Mouse (Mus musculus) frontal cortex, postnatal 14 days (tissue): Measurements from ENCODE around the gene Inpp5a.

Experiments used
- DNase-seq, 2 experiments: peaks; one replicate each; pipeline ENCODE4 v3.0.0; 2022; ENCODE audit warnings: low spot score in 2 of 2

The Inpp5a gene

DNA sequence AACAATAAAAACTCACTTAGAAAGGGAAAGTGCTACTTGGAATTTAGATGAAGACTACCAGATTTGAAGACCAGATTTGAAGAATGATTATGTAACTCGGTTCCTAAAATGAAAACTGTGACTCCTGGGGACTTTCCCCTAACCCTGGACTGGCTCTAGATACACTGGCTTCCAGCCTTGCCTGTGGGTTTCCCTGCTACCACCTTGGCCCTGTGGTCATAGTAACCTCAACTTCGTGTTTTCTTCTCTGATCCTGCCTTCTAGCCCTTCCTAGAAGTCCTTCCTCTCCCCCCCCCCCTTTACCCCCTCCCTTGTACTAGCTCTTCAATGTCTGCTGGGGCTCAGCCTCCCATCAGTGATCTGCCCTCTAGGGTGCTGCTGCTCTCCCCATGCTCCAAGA, 87.8 kb downstream of the Inpp5a start:
- DNase-seq, result no peak

DNA sequence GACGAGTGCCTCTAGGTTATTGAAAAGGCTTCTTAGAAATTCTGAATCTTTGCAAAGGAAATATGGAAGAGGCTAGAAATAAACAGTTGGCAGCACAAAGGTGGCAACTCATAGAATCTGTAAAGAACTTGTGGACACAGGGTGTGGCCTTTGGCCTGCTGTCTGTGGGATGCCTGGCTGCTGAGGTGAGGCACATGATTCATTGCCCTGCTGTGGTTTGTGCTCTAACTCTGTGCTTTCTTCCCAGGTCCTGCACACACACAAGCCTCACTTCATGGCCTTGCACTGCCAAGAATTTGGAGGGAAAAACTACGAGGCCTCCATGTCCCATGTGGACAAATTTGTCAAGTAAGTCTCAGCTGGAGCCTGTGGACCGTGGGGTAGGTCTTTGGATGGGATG, 88.8 kb downstream of the Inpp5a start:
- DNase-seq, result no peak

DNA sequence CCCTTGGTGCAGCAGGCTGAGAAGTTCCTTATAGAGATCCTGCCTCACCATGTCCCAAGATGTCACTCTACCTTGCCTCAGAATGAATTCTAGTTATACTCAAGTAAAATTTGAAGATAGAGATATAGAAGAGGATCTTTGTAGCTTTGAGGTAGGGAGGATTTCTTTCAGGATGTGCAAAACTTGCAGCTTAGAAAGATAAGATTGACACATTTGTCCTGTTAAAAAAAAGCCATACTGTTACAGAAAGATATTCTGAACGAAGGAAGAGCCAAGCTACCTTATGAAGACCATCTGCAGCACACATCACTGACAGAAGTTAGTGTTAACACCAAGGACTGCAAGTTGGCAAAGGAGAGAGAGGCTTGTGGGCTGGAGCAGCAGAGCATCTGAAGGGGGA, 90.2 kb downstream of the Inpp5a start:
- DNase-seq, result no peak

DNA sequence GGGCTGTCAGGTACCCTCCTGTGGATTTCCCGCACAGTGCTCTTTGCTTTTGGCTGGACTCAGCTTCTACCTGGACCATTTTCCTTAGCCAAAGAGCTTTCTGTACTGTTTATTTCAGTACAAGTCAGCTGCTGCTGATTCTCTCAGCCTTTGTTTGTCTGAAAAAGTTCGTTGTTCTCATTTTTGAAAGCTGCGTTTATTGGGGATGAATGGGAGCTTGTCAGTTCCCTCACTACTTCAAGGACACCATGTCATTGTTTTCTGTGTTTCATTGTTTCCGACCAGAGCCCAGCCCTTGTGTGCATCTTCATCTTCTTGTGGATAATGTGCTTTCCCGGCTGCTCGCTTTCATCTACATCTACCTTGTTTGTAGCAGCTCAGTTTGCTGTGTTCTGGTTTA, 90.7 kb downstream of the Inpp5a start:
- DNase-seq, result no peak

DNA sequence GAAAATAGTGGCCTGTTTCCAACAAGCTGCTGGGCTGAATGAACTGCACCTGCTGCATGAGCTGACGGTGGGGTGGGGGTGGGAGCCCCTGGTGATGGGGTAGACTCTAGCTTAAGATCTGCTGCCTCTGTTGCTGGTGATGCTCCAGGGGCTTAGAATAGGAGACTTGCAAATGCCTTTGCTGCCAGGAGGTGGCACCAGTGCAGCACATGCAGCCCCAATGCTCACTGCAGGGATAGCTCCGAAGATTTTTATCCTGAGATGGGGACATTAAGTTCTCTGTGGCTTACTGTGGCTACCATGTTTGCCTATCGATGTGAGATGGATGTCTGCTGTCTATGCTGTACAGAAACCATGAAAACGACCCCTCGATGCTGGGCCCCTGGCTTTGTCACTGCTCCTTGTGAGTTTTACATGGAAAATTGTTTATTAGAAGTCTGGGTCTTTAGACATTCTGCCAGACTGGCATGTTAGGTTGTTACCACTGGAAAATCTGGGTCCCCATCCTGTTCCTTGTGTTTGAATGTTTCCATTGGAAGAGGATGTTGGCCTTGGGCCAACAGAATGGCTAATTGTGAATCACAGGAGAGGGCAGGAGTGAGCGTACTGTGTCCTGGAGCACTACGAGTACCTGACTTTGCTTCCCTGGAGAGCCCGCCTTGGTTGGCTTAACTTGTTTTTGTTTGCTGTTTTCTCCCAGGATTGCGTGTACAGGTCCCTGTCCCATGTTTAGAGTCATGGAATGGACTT, 95.5 kb downstream of the Inpp5a start:
- peak; percentile 31 to 51 for DNase-seq

DNA sequence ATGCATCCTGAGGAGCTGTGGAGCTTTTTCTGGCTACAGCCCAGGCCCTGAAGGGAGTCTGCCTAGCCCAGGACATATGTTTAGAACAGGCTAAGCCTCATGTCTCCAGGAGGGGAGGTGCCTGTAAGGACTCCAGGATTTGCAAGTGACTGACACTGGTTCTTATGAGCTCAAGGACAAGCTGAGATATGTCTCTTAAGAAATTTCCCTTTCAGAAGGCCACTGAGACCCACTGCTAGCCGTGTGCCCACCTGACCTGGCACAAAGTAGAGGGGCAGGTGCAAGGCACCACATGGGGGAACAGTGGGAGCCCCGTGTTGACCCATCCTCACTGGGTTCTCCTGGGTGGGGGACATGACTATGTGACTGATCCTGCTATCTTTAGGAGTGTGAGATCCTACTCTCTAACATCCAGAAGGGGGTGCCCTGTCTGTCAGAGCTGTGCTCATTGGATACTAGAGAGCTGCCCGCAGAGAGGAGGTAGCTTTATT, 100.9 kb downstream of the Inpp5a start:
- no peak for DNase-seq

DNA sequence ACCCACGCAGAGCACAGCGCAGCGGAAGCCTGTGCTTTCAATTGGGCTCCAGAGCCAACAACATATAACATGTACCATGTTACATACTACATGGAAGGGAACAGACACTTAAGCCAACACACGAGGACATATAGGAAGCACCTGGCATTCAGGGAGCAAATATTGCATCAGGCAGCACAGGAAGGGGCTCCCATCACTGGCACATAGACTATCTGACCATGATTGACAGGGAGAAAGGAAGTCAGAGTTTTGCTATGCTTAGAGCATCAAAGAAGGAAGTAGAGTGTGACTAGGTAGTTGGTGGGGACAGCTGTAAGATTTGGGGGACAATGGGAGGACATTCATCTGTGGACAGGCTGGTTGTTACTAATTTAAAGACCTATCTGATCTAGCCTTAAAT, 103.4 kb downstream of the Inpp5a start:
- DNase-seq, result no peak

DNA sequence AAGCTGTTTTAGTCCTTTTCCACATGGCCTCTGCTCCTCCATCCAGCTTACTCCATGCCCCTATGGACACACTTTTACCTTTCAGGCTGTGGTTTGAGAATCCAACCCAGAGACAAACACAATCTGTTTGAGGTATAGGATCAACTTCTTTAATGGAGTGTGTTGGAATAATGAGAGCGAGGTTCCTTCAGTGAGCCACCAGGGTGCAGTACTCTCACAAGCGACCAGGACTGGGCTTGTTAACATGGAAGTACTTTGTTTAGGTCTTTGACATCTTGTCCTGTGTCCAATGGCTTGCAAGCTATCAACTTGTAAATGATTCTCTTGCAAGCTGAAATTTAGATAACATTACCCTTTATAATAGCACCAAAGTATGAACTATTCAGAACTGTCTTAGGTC, 104.0 kb downstream of the Inpp5a start:
- no peak for DNase-seq

DNA sequence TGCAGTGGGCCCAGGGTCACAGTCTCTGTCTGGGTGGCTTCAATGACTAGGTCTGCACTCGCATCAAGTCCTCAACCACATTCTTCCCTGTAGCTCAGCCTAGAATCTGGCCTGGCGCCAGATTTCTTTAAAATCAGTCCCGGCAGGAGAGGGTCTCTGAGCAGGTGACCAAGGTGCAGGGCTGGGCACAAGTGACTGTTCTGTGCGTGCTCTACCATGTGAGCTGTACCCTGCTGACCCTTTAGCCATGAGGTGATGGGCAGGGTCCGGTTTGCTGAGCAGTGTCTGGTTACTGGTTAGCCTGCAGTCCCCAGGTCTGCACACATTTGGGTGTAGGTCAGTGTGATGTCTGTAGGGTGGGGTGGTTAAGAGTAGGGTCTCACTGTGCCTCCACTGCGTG, 106.9 kb downstream of the Inpp5a start:
- DNase-seq, result no peak

DNA sequence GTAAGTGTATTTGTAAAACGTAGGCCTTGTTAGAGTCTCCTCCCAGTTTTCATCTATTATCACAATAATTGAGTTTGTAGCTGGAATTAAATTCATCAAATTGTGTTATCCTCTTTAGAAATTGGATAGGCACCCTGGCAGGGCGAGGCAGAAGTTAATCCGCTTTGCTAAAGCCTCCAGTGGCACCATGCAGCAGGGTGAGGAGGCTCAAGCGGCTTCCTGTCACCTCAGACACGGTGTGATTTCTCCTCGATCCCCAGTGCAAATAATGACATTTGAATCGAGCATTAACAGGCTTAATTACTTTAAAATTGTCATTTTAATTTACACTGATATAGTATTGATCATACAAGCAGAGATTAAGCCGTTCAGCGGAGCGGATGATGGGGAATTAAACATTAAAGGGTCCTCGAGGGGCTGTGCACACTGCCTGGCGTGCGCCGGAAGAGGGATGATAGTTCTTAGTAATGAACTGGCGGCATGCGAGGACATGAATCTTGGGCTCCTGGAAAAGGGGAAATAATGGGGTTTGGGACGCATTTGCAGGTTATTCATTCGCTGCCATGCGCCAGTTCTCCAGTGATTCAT, 109.2 kb downstream of the Inpp5a start:
- DNase-seq, result no peak

DNA sequence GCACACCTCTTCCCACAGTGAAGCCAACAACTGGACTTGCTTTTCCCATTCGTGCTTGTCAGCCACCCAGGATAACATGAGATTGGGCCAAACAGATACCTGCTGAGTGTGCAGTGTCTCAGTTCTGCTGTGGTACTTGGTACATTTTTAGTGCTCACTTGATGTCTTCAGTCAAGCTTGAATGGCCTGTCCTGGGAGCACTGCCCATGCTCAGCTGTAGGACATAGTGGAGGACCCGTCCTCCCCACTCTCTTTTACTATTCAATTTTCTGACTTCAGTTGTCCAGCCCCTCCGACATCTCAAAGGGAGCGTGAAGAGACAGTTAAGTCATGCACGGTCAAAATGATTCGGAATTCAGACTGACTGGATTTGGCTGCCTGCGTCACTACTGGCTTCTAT, 115.2 kb downstream of the Inpp5a start:
- DNase-seq, result no peak

DNA sequence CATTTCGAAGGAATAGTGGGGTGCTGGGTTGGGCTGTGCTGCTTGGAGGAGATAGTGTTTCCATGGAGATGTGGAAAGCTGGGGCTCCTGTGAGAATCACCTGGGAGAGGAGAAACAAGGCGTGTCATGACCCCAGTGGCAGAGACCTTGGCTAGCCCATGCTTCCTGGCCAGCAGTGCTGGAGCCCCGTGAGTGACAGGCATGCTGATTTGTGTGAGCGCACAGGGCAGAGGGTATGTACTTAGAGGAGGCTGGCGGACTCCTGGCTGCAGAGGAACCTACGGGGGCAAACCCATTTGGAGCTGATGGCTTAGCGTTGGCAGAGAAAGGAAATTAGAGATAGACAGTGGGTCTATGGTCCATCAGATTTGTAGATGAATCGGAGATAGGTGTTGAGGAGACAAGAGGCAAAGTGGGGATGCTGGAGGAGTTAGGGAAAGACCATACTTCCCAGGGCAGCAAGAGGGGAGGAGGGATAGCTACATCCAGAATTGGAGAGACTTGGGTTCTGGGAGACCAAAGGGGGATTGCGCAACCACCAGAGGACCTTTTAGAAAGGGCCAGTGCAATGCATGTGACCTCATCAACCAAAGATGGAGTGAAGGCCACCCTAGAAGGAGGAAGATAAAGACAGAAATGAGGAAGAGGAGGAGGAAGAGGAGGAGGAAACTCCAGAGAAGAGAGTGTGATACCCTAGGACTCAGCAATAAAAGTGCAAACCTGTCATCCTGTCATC, 117.9 kb downstream of the Inpp5a start:
- no peak for DNase-seq

DNA sequence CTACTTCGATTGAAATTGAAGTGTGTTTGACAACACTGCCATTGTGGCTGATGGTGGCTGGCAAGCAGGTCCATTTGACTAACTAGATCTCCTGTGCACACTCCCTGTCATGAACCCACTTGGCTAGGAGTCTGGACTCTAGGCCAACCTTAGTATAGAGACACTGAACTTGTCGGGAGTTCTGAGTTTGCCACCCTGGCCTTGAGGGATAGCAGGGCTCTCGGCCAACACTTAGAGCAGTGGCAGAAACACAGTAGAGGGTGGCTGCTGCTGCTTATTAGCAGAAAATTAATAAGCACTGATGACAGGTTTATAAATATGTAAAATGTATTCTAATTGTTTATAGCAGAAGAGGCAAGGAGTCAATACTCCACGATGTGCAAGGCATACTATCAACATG, 120.0 kb downstream of the Inpp5a start:
- no peak for DNase-seq

DNA sequence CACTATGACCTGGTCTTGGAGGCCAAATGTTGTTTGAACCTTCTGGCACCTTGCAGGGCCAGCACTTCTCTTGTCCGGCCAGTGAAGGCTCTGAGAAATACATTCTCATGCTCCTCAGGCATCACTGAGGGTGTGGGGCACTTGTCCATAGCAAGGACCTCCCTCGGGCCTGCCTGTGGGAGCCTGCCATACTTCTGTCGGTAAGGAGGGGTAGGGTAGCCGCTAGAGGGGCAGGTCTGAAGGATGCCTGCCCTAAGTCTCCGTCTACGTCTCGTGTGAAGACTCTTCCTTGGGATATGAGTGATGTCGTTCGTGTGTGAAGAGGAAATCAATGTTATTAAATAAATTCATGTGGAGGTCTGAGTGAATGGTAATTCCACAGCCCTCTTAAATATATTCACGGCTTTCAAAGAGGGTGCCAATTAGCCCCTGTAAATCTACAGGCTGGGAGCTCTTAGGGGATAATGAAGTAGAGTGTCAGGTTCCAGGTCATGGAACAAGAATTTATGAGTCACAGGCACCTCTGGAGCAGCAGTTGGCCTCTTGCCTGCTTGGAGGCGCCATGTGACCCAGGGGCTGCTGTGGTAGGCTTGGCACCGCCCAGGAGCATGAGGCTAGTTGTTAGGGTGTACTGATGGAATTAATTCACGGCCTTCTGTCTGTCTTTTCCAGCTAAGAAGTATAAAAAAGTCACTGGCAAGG, 127.2 kb downstream of the Inpp5a start:
- no peak for DNase-seq

DNA sequence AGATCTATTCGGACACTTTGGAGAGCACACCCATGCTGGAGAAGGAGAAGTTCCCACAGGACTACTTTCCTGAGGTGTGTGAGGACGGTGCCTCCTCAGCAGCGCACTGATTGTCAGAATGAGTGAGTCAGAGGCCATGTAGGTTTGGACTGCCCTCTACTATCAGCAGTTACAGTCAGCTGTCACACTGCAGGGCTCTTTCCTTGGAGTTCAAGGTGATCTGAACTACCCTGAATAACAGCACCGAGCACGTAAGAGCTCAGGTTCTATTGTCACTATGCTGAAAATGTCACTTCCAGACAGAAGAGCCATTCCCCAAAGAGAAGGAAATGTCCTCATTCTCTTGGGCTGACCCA, 127.7 kb downstream of the Inpp5a start:
- no peak for DNase-seq

DNA sequence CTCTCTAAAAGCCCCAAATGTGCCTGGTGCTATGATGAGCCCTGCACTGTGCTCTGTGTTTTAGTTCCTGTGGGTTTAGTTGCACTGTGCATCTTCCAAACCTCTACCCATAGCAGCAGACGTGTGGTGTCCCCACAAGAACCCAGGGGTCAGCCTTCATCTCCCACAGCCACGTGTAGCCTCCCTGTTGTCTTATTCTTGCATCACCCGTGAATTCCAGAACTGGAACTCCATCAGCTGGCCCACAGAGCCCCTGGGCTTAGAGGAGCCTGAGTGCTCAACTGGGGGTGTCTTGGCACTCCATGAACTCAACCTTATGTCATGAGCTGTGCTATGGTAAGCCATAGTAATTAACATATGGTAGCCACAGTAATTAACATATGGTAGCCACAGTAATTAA, 129.4 kb downstream of the Inpp5a start:
- no peak for DNase-seq

DNA sequence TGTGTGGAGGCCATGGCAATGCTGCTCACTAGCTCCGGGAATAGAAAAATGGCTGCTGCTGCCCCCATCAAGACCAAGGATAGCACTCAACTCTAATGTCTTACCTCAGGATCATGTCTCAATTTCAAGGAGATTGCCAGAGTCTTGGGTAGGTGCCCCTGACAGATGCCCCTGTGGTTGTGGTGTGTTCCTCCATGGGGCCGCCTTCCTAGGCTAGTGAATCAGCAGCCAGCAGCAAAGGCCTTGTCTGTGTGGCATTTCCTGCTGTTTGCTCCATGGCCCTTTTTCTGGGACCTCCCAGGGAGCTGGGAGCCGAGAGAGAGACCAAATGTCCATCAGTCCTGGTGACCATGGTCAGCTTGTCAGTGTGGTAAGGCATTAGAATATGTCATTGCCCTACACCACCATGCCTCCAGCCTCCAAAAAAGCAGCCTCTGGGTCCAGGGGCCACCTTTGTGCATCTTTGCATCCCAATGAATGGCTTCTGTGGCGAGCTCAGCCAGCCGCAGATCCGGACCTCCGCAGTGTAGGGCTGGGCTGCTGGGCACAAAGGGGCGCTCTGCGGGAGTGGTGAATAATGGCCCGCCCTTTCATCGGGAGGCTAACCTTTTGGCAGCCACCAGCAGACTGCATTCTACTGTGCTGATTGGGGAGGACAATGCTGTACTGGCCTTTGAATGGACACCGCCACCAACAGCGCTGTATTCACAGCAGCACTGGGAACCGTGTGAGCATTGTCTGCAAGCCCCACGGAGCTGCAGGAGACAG, 139.6 kb downstream of the Inpp5a start:
- no peak for DNase-seq

DNA sequence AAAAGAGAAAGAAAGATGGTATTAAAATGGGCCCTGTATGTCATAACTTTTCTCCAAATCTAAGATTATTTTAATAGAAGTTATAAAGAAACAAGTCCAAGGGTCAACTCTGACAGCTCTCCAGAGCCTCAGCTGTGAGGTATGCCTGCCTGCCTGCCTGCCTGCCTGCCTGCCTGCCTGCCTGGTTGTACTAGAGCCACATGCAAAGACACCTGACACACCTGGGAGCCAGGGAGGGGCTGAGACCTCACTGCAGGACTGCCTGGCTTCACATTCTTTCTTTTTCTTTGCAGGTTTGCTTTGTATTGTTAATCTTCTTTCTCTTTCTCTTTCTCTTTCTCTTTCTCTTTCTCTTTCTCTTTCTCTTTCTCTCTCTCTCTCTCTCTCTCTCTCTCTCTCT, 140.3 kb downstream of the Inpp5a start:
- no peak for DNase-seq

DNA sequence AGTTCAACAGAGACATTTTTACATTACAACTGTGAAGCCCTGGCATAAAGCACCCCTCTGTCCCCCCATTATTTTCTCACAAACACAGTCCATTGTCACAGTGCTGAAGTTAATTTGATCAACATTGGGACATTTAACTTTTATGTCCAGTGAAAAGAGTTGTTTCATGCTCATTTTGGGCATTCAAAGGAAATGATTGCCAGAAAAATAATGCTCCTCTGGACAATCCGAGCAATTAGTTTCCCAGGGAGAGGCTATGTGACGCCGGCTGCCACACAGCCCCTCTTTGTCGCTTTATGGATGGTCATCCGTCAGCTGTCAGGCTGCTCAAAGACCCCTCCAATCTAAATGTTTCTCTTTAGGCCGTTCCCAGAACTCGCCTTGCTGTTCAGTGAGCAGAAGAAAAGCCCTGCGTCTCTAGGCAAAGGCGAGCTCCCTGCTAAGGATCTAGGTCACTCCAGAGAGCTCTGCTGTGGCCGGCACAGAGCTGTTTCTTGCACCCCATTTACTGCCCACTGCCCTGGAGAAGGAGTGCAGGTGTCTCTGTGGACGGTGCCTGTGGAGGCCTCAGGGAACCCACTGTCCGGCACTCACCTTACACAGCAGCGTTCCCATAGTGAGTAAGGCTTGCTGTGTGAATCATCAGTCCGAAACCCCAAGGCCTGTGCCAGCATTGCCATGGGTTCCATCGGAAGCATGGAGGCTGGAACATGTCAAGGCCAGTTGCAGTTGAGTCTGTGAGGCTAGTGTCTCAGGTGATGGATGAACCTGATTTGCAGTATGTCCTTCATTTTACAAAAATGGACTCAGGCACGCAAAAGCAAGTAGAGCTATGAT, 141.9 kb downstream of the Inpp5a start:
- no peak for DNase-seq

DNA sequence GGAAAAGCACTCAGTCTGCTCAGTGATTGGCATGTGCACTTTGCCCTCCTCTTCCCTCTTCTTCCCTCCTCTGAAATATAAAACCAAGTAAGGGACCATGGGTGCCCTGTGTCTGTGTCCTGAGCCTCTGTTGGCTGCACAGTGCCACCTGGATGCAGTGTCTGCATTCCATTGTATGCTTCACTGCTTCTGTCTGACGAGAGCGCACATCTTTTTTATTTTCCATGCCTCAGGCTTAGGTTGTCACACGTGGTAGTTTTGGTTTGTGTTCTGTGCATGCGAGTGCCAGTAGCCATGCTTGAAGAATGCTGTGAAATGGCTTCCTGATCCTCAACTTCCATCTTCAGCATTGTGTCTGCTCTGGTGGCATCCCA, 142.5 kb downstream of the Inpp5a start:
- no peak for DNase-seq

DNA sequence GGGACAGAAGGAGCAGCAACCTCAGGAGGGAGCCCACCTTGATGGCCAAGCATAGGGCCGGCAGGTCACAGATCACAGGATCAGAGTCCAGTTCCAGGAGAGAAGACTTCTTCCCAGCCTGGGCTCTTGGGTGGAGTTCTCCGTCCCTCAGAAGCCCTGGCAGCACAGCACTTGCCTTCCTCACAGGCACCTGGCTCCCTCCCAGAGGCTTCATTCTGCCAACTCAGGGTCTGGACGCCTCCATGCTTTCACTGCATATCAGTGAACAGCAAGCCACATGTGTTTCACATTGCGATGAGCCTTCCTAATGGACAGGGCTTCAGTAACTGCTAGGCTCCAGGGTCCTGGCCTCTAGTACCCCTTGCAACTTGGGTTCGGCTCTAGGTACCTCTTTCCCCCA, 147.4 kb downstream of the Inpp5a start:
- no peak for DNase-seq
